Mouse (Mus musculus) left cerebral cortex, postnatal 14 days (tissue): ENCODE measurements around the gene Ager. TPM values are rescaled to one million over a fixed set of nuclear protein-coding genes. Genes with fewer than 3 reads are reported as not detected.

Experiments
- DNase-seq, 2 experiments: peaks; one replicate each; pipeline ENCODE4 v3.0.0; 2021 to 2022; ENCODE audit warnings: low spot score in 2 of 2, mixed read lengths in 1 of 2
- intact Hi-C: fragments of 180-260 bp; cut with DNase I; formaldehyde crosslinking; loops from one replicate; pipeline ENCODE4 v1.15.1; 2025
- total RNA-seq, 2 experiments: library from RNA; stranded (reverse); gene quantifications; 2 replicates each; pipeline ENCODE4 v1.2.3; 2021

The Ager gene
- total RNA-seq, 2 experiments from 2014 or later, result 0.87 to 1.2 TPM

- intact Hi-C loops, result no loop called here
- DNase-seq, result no peak
Measured at GRCm38 (mm10) chr17:34645256-34645829, 47.7 kb downstream of the Ager start.

GRCm38 (mm10) chr17:34645831-34646511 lies 48.3 kb downstream of the Ager start:
- no peak for DNase-seq
- intact Hi-C loops, result no loop called here

GRCm38 (mm10) chr17:34646906-34647787 lies 49.5 kb downstream of the Ager start, which contains the start of gene Atf6b:
TSS of gene Atf6b (plus strand) at chr17:34647146.
- peak; percentile 98 to 99 for DNase-seq
- intact Hi-C loops, result no loop called here

DNA sequence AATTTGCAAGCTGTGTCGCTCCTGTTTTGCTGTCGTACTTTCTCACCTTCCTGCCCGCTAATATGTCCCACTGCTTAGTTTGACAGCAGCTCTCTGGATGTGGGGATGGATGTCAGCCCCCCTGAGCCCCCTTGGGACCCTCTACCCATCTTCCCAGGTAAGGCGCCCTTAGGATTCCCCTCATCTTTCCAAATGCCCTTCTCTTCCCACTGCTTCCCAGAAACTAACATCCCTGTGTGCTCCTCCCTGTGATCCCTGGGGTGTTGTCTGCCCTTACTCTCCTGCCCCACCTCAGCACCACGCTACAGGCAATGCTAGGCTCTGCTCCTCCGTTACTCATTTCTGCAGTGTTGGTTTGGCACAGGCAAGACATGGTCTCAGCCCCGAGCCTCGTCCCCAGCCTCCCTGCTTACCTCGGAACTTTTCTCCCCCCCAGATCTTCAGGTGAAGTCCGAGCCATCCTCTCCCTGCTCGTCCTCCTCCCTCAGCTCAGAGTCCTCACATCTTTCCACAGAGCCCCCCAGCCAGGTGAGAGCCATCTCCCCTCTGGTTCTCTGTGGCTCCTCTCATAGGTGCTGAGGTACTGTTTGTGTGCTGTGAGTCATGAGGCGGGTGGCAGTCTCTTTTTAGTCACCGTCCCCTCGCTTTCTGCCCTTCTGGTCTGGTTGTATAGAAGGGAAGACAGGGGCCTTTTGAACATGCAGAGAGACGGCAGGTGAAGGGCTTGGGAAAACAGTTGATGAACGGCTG lies 50.7 kb downstream of the Ager start:
- DNase-seq, result no peak
- intact Hi-C loops, result no loop called here

GRCm38 (mm10) chr17:34649106-34649864 lies 51.6 kb downstream of the Ager start:
- intact Hi-C loops, result no loop called here
- DNase-seq, result no peak

Other genes starting within 250 kb of the Ager start
- gene Btnl2, start 243.0 kb upstream of the Ager start, total RNA-seq, result under 1 TPM; 0.62 to 0.91 TPM
- gene Btnl1, start 220.7 kb upstream of the Ager start, total RNA-seq, result not detected
- 1 to 10 TPM; 4.9 to 5.6 TPM for gene BC051142, start 199.0 kb upstream of the Ager start, total RNA-seq
- not detected for gene Btnl4, start 120.5 kb upstream of the Ager start, total RNA-seq
- gene Btnl6, start 80.5 kb upstream of the Ager start, total RNA-seq, result not detected
- gene Notch4, start 33.6 kb upstream of the Ager start, total RNA-seq, result 10 to 100 TPM; 10.0 to 10.9 TPM
- 1 to 10 TPM; 3.2 to 3.4 TPM for gene Gpsm3, start 8.1 kb upstream of the Ager start, total RNA-seq
- gene Pbx2, start 6.6 kb upstream of the Ager start, total RNA-seq, result 10 to 100 TPM; 45.9 to 48.8 TPM
- gene Rnf5, start 5.8 kb downstream of the Ager start, total RNA-seq, result 10 to 100 TPM; 83.2 to 90.9 TPM
- 100 to 1,000 TPM; 175 to 180 TPM for gene Agpat1, start 6.4 kb downstream of the Ager start, total RNA-seq
- gene Egfl8, start 18.1 kb downstream of the Ager start, total RNA-seq, result 1 to 10 TPM; 3.5 to 4.1 TPM
- 10 to 100 TPM; 39.3 to 45.7 TPM for gene Ppt2, start 30.6 kb downstream of the Ager start, total RNA-seq
- gene Prrt1, start 31.7 kb downstream of the Ager start, total RNA-seq, result 100 to 1,000 TPM; 195 to 228 TPM
- gene Fkbpl, start 46.9 kb downstream of the Ager start, total RNA-seq, result 10 to 100 TPM; 16.1 to 16.7 TPM
- gene Atf6b, start 49.3 kb downstream of the Ager start, total RNA-seq, result 10 to 100 TPM; 76.4 to 80.3 TPM
- gene Tnxb, start 72.7 kb downstream of the Ager start, total RNA-seq, result 1 to 10 TPM; 1.5 to 1.8 TPM
- gene C4b, start 146.0 kb downstream of the Ager start, total RNA-seq, result 1 to 10 TPM; 5.2 to 8.0 TPM
- gene Cyp21a1, start 206.7 kb downstream of the Ager start, total RNA-seq, result not detected
- gene Stk19, start 239.1 kb downstream of the Ager start, total RNA-seq, result 10 to 100 TPM; 58.2 to 59.3 TPM
- gene Dxo, start 239.2 kb downstream of the Ager start, total RNA-seq, result 10 to 100 TPM; 33.5 to 35.8 TPM